Mouse (Mus musculus) megakaryocyte, embryonic 14.5 days (primary cell): Measurements from ENCODE around the gene Gls.

Experiments used
- FLI1 ChIP-seq: IDR thresholded peaks from 2 replicates; pipeline ENCODE4 v1.6.1; 2012; ENCODE audit warnings: low read length, inconsistent platforms, mixed read lengths
- GATA1 ChIP-seq: IDR thresholded peaks from 3 replicates; pipeline ENCODE4 v1.6.1; 2012; ENCODE audit warnings: mixed read lengths, low read length, inconsistent platforms, borderline replicate concordance

- TF ChIP-seq GATA1 (no peak), FLI1 (no peak)
Measured at GRCm38 (mm10) chr1:52279831-52280595, 47.0 kb upstream of the Gls start.
